Mouse (Mus musculus) neural tube, embryonic 11.5 days (tissue): ENCODE results near the gene Trim46. TPM values are rescaled to one million over a fixed set of nuclear protein-coding genes. Genes with fewer than 3 reads are reported as not detected.

Experiments
- ATAC-seq: fragments of 200-750 bp; cut with Nextera tagmentation; 2 replicates; pipeline ENCODE4 v1.8.0; 2017; ENCODE audit warnings: moderate number of reproducible peaks, mild to moderate bottlenecking, moderate TSS enrichment, moderate library complexity; ENCODE audit not compliant: insufficient read depth, low FRiP score, low TSS enrichment
- DNase-seq: peaks from one replicate; pipeline ENCODE4 v3.0.0-alpha.2; 2015; ENCODE audit warnings: low spot score
- H3K27ac ChIP-seq: fragments of 300-500 bp; sonication (generic); 2 replicates; pipeline ENCODE4 v1.5.1; 2014; ENCODE audit warnings: low read depth, mild to moderate bottlenecking, low read length
- H3K27me3 ChIP-seq: fragments of 300-500 bp; sonication (generic); 2 replicates; pipeline ENCODE4 v1.6.1; 2014; ENCODE audit warnings: mild to moderate bottlenecking, low read length, mixed read lengths; ENCODE audit not compliant: control insufficient read depth, insufficient read depth
- H3K36me3 ChIP-seq: fragments of 300-500 bp; sonication (generic); 2 replicates; pipeline ENCODE4 v1.6.1; 2014; ENCODE audit warnings: mild to moderate bottlenecking, low read length, moderate library complexity, mixed read lengths; ENCODE audit not compliant: control insufficient read depth, insufficient read depth
- H3K4me1 ChIP-seq: fragments of 300-500 bp; sonication (generic); 2 replicates; pipeline ENCODE4 v1.6.1; 2014; ENCODE audit warnings: low read length, mixed read lengths; ENCODE audit not compliant: control insufficient read depth, insufficient read depth
- H3K4me2 ChIP-seq: fragments of 300-500 bp; sonication (generic); 2 replicates; pipeline ENCODE4 v1.6.1; 2014; ENCODE audit warnings: low read depth, mild to moderate bottlenecking, moderate library complexity
- H3K4me3 ChIP-seq: fragments of 300-500 bp; sonication (generic); 2 replicates; pipeline ENCODE4 v1.5.1; 2014; ENCODE audit warnings: low read depth, low read length
- H3K9ac ChIP-seq: fragments of 300-500 bp; sonication (generic); 2 replicates; pipeline ENCODE4 v1.6.1; 2014; ENCODE audit warnings: mild to moderate bottlenecking, low read length
- H3K9me3 ChIP-seq: fragments of 300-500 bp; sonication (generic); 2 replicates; pipeline ENCODE4 v1.6.1; 2016; ENCODE audit warnings: low read length; ENCODE audit not compliant: control insufficient read depth
- WGBS: fragments of 180-500 bp; shearing (Covaris S2); extraction: QIAGEN DNeasy Blood & Tissue Kit; methylation state at CpG from one replicate; pipeline ENCODE4 v1.1.7; 2014; 5-methylcytosine and 5-hydroxymethylcytosine counted together
- polyA plus RNA-seq: library from polyadenylated mRNA; unstranded; fragments of >200 nt; fragmentation: Nextera tagmentation; extraction: Ambion mirVana; gene quantifications from 2 replicates; pipeline ENCODE4 v1.2.1, GENCODE M21; 2014

Gene Trim46
- polyA plus RNA-seq, 1 experiment from 2014 or later: 12.8 TPM

DNA sequence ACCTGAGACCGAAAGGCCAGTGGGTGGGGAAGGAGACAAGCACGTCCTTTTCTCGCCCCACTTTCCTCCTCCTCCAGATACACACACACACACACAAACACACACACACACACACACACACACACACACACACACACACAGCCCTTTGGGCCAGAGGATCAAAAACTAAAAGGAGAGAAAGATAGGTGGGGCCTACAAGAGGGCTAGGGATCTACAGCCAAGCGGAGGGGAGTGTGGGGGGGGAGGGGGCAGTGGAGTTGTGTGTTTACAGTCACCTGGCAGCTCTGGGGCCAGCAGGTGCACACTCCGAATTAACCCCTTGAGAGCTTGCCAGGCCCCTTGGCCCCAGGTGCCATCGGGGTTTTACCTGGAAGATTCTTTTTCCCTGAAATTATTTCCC is 13.5 kb downstream of the Trim46 start:
- no peaks in the 10 kb centered on the region for H3K27me3 ChIP-seq
- no peak overlapping the region for H3K9ac ChIP-seq
- peaks cover 5% of the 10 kb centered on the region; the same call in 1 of the 2 replicates for H3K4me1 ChIP-seq
- ATAC-seq (no peak), DNase-seq (no peak)
- H3K27ac ChIP-seq: no peak overlapping the region
- no peak overlapping the region for H3K4me3 ChIP-seq
- no peak overlapping the region for H3K4me2 ChIP-seq
- no peaks in the 10 kb centered on the region; the same call in 1 of the 2 replicates for H3K36me3 ChIP-seq
- H3K9me3 ChIP-seq: no peaks in the 10 kb centered on the region
- WGBS: 72% methylated on average over 6 of the region's 6 CpGs

GRCm38 (mm10) chr3:89231772-89232275 is 14.3 kb downstream of the Trim46 start:
- WGBS: 77% methylated on average over 16 of the region's 16 CpGs

DNA sequence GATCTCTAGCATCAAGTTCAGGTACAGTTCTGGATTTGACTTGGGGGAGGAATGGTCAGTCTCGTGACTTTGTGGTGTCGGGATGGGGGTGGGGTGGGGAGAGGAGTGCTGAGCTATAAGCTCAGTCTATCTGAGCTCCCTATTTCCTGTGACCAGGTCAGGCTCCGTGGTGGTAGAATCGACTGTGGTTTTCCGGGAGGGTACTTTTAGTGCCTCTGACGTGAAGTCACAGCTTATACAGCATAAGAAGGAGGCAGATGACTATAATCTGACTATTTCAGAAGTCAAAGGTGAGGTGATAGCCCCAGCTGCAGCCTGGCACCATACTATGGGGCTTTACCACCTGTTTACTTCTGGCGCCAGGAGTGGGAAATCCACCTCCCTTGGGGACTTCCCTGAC is 14.8 kb downstream of the Trim46 start:
- H3K4me3 ChIP-seq: no peak overlapping the region
- H3K27me3 ChIP-seq: no peaks in the 10 kb centered on the region
- no peak overlapping the region for H3K9ac ChIP-seq
- no peak for DNase-seq
- WGBS: 72% methylated on average over 7 of the region's 7 CpGs
- no peak for ATAC-seq
- no peaks in the 10 kb centered on the region for H3K9me3 ChIP-seq
- no peak overlapping the region for H3K4me2 ChIP-seq
- H3K27ac ChIP-seq: no peak overlapping the region
- H3K36me3 ChIP-seq: no peaks in the 10 kb centered on the region; the same call in 1 of the 2 replicates
- peaks cover 5% of the 10 kb centered on the region; the same call in 1 of the 2 replicates for H3K4me1 ChIP-seq

More at GRCm38 (mm10) chr3:89231772-89232275, 14.3 kb downstream of the Trim46 start:
- DNase-seq (no peak), ATAC-seq (no peak)
- no peaks in the 10 kb centered on the region for H3K27me3 ChIP-seq
- H3K4me1 ChIP-seq: peaks cover 5% of the 10 kb centered on the region; the same call in 1 of the 2 replicates
- no peaks in the 10 kb centered on the region; the same call in 1 of the 2 replicates for H3K36me3 ChIP-seq
- no peak overlapping the region for H3K9ac ChIP-seq
- H3K27ac ChIP-seq: no peak overlapping the region
- H3K4me3 ChIP-seq: no peak overlapping the region
- no peaks in the 10 kb centered on the region for H3K9me3 ChIP-seq
- H3K4me2 ChIP-seq: no peak overlapping the region

- no peak overlapping the region for H3K27ac ChIP-seq
- H3K27me3 ChIP-seq: no peaks in the 10 kb centered on the region
- no peak overlapping the region for H3K9ac ChIP-seq
- 89% methylated on average over 2 of the region's 2 CpGs for WGBS
- H3K9me3 ChIP-seq: no peaks in the 10 kb centered on the region
- no peak overlapping the region for H3K4me3 ChIP-seq
- DNase-seq (no peak), ATAC-seq (no peak)
- H3K4me1 ChIP-seq: peaks cover 6% of the 10 kb centered on the region; the same call in 1 of the 2 replicates
- no peak overlapping the region for H3K4me2 ChIP-seq
- H3K36me3 ChIP-seq: no peaks in the 10 kb centered on the region
These were observed 15.5 kb downstream of the Trim46 start for GRCm38 (mm10) chr3:89230561-89230960.

- DNase-seq (no peak), ATAC-seq (no peak)
- no peak overlapping the region for H3K27ac ChIP-seq
- H3K36me3 ChIP-seq: no peaks in the 10 kb centered on the region; the same call in 1 of the 2 replicates
- no peak overlapping the region for H3K4me3 ChIP-seq
- no peak overlapping the region for H3K9ac ChIP-seq
- no peak overlapping the region for H3K4me2 ChIP-seq
- H3K4me1 ChIP-seq: peaks cover 14% of the 10 kb centered on the region
- no peaks in the 10 kb centered on the region for H3K9me3 ChIP-seq
- no peaks in the 10 kb centered on the region for H3K27me3 ChIP-seq
- WGBS: 65% methylated on average over 4 of the region's 4 CpGs
These were observed 16.8 kb downstream of the Trim46 start for GRCm38 (mm10) chr3:89229276-89229675.

GRCm38 (mm10) chr3:89228836-89229235 is 17.3 kb downstream of the Trim46 start, which contains the start of gene Muc1:
Gene Muc1, plus strand, starts transcription at chr3:89229057.
- ATAC-seq (no peak), DNase-seq (no peak)
- no peaks in the 10 kb centered on the region for H3K9me3 ChIP-seq
- no peaks in the 10 kb centered on the region for H3K27me3 ChIP-seq
- WGBS: 33% methylated on average over 10 of the region's 10 CpGs
- H3K4me3 ChIP-seq: peak within 1 kb of the TSS; percentile 64
- no peaks in the 10 kb centered on the region; the same call in 1 of the 2 replicates for H3K36me3 ChIP-seq
- H3K9ac ChIP-seq: peak within 1 kb of the TSS; percentile 44
- peak within 1 kb of the TSS; percentile 65 for H3K27ac ChIP-seq
- peaks cover 18% of the 10 kb centered on the region for H3K4me1 ChIP-seq
- H3K4me2 ChIP-seq: peak within 1 kb of the TSS; percentile 80

- DNase-seq: peak; percentile 91
- H3K27ac ChIP-seq: peak overlapping the region; percentile 65
These were observed 17.9 kb downstream of the Trim46 start for GRCm38 (mm10) chr3:89228180-89228549.

GRCm38 (mm10) chr3:89227307-89228179 is 18.6 kb downstream of the Trim46 start:
- 2% methylated on average over 41 of the region's 41 CpGs for WGBS
- Histone ChIP-seq H3K4me1 (peaks cover 23% of the 10 kb centered on the region), H3K27ac (peak overlapping the region; percentile 79), H3K4me2 (peak overlapping the region; percentile 80), H3K36me3 (peaks cover 7% of the 10 kb centered on the region), H3K4me3 (peak overlapping the region; percentile 64), H3K9me3 (no peaks in the 10 kb centered on the region), H3K9ac (peak overlapping the region; percentile 75), H3K27me3 (no peaks in the 10 kb centered on the region)
- ATAC-seq (peak; percentile 72), DNase-seq (peak; percentile 96)

More at GRCm38 (mm10) chr3:89228180-89228549, 17.9 kb downstream of the Trim46 start:
- H3K9me3 ChIP-seq: no peaks in the 10 kb centered on the region
- peaks cover 3% of the 10 kb centered on the region; the same call in 1 of the 2 replicates for H3K36me3 ChIP-seq
- ATAC-seq: 0 out of 2 replicates have a peak, but pooled peaks have one; percentile 5
- peaks cover 19% of the 10 kb centered on the region for H3K4me1 ChIP-seq
- WGBS: under 1% methylated on average over 20 of the region's 20 CpGs
- H3K27me3 ChIP-seq: no peaks in the 10 kb centered on the region
- H3K4me2 ChIP-seq: peak overlapping the region; percentile 80
- H3K9ac ChIP-seq: peak overlapping the region; percentile 19; the same call in 1 of the 2 replicates
- H3K4me3 ChIP-seq: peak overlapping the region; percentile 64
